8 mouse cellular contexts compared by ENCODE assay signal in genomic region chr12:69158765-69159577, GRCm38 (mm10). TPM values are rescaled to one million over a fixed set of nuclear protein-coding genes. Genes with fewer than 3 reads are reported as not detected.
DNase-seq lines count a peak whose midpoint lies in the region; ATAC-seq and TF ChIP-seq lines count a peak whose summit lies in the region.
"Not testable (repeated sequence)": the region's sequence is repeated elsewhere in the genome, so short reads cannot be mapped to it uniquely, and the experiment has no call there.

Gene Rps29, minus strand, starts transcription at chr12:69159186.

- peaks cover 11% of the 10 kb centered on the region; the same call in 1 of the 2 replicates for H3K36me3 ChIP-seq in hindbrain, postnatal 0 days (ENCODE audit: insufficient read depth, low read length)

- H3K27me3 ChIP-seq in hindbrain, postnatal 0 days (ENCODE audit: insufficient read depth, low read length), result not testable (repeated sequence)

- under 1% methylated on average over 57 of the region's 68 CpGs for WGBS in hindbrain, postnatal 0 days

- peak; percentile 100 for DNase-seq in ZHBTc4 (ENCODE audit: low read depth, low spot score)
- peak; percentile 96 for DNase-seq in gastrocnemius, adult 2 months
- DNase-seq in hindbrain, postnatal 0 days (ENCODE audit: low spot score), result peak; percentile 100
- peak; percentile 97 to 98 for DNase-seq in left cerebral cortex, adult 2 months (ENCODE audit: extremely low spot score in 1 of 2, low spot score in 2 of 2)
- DNase-seq in right cerebral cortex, adult 2 months (ENCODE audit: low spot score in 2 of 2), result peak; percentile 98 to 99
- DNase-seq in urinary bladder, postnatal 14 days (ENCODE audit: low spot score), result peak; percentile 96

- H3K27ac ChIP-seq in gastrocnemius, adult 2 months, result peak within 1 kb of the TSS; percentile 98
- H3K27ac ChIP-seq in hindbrain, postnatal 0 days, result peak within 1 kb of the TSS; percentile 96
- peak within 1 kb of the TSS; percentile 92 for H3K27ac ChIP-seq in left cerebral cortex, adult 2 months

- H3K4me3 ChIP-seq in gastrocnemius, adult 2 months, result peak within 1 kb of the TSS; percentile 80
- H3K4me3 ChIP-seq in hindbrain, postnatal 0 days (ENCODE audit: low read length), result peak within 1 kb of the TSS; percentile 71
- peak within 1 kb of the TSS; percentile 97 for H3K4me3 ChIP-seq in left cerebral cortex, adult 2 months

- peak within 1 kb of the TSS; percentile 85 for H3K9ac ChIP-seq in hindbrain, postnatal 0 days (replicated peaks; ENCODE audit: low read length)

- intact Hi-C loops in gastrocnemius, adult 2 months (cut with DNase I), result not testable (repeated sequence)
- intact Hi-C loops in left cerebral cortex, adult 2 months (cut with DNase I), result loop anchor here (1.0 kb wide), 1 partner anchor 38 kb away; the partner anchor contains the start of gene Gm49383

- TF ChIP-seq CTCF in gastrocnemius, adult 2 months (IDR thresholded peaks at IDR 0.05); hindbrain, postnatal 0 days (IDR thresholded peaks at IDR 0.05; ENCODE audit: low read depth); left cerebral cortex, adult 2 months (IDR thresholded peaks at IDR 0.05): not testable (repeated sequence)

- not testable (repeated sequence) for H3K9me3 ChIP-seq in hindbrain, postnatal 0 days (ENCODE audit: low read length)

- peak within 1 kb of the TSS; percentile 77 for H3K4me2 ChIP-seq in hindbrain, postnatal 0 days (ENCODE audit: low read depth, low read length)

- peak; percentile 91 for ATAC-seq in common myeloid progenitor, adult 5-6 weeks (replicated peaks; ENCODE audit: low read depth, poor library complexity, severe bottlenecking)
- ATAC-seq in hindbrain, postnatal 0 days, result peak; percentile 99
- peak; percentile 93 for ATAC-seq in megakaryocyte, adult 5-6 weeks (ENCODE audit: poor library complexity, severe bottlenecking)

- not testable (repeated sequence) for H3K4me1 ChIP-seq in hindbrain, postnatal 0 days (ENCODE audit: insufficient read depth, low read length)

RNA-seq across cellular contexts. Expression of gene Rps29, which starts in this region (rescaled TPM):
- 2,127 and 2,208 TPM in 2 replicates for total RNA-seq in common myeloid progenitor, adult 5-6 weeks (2017)
- total RNA-seq in gastrocnemius, adult 2 months (2021), result 1,000 to 10,000 TPM in 1 of 2 experiments, 100 to 1,000 TPM in 1; 838 to 1,075 TPM
- total RNA-seq in hindbrain, postnatal 0 days (2014; rRNA removed), result 56.4 and 153 TPM in 2 replicates
- 1,492 and 1,507 TPM in 2 replicates for polyA plus RNA-seq in hindbrain, postnatal 0 days (2015; fragmentation: Nextera tagmentation; extraction: Ambion mirVana)
- 1,000 to 10,000 TPM; 1,087 to 1,104 TPM for total RNA-seq in left cerebral cortex, adult 2 months (2021)
- total RNA-seq in megakaryocyte, adult 5-6 weeks (2015), result 1,804 and 2,132 TPM in 2 replicates
- 1,670 and 2,037 TPM in 2 replicates for total RNA-seq in megakaryocyte, adult 5-6 weeks (2017)

Comparison
In these comparisons a context has a peak if more than half of its experiments do, and no peak if none do; other contexts are left out.
1. Peak in every context shown above with its lines: DNase-seq, ATAC-seq, H3K4me3 ChIP-seq and H3K27ac ChIP-seq.